Mouse (Mus musculus) liver, embryonic 14.5 days (tissue): ENCODE measurements around the gene Gm20683.

Experiments used
- CTCF ChIP-seq: IDR thresholded peaks from 2 replicates; pipeline ENCODE4 v1.5.1; 2016; ENCODE audit warnings: antibody characterized with exemption, low read depth, control low read depth
- EP300 ChIP-seq: IDR thresholded peaks from 2 replicates; pipeline ENCODE4 v1.6.1; 2016; ENCODE audit warnings: antibody characterized with exemption, low read depth

DNA sequence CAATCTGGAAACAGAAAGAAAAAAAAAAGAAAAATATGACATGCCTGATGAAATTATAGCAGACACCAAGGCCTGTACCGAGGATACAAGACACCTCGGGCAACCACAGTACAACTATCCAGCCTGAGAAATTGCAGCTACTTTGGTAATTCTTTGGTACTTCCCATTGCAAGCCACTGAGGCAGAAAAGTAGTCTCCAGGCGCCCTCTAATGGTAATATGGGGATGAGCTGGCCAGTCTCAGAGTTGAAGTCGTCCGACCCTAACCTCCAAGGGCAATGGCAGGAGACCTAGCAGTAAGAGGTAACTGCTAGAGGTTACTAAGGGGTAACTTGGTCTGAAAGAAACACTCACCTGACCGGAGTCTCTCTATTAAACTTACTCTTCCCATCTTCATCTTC is 40.5 kb downstream of the Gm20683 start:
- TF ChIP-seq EP300 (no peak), CTCF (peak; percentile 86)
